Comparison of ENCODE assay signal across 8 mouse cellular contexts in genomic region chr16:18589804-18590790, GRCm38 (mm10). TPM values are rescaled to one million over a fixed set of nuclear protein-coding genes. Genes with fewer than 3 reads are reported as not detected.
DNase-seq lines count a peak whose midpoint lies in the region; ATAC-seq and TF ChIP-seq lines count a peak whose summit lies in the region.

Gene Tbx1 (minus strand): TSS chr16:18590671.

- peak within 1 kb of the TSS; percentile 36 for H3K4me3 ChIP-seq in kidney, embryonic 15.5 days (replicated peaks)
- H3K4me3 ChIP-seq in bone marrow, adult 2 months (replicated peaks; ENCODE audit: control insufficient read depth, low read depth, low read length): peak within 1 kb of the TSS; percentile 50
- peak within 1 kb of the TSS; percentile 17 for H3K4me3 ChIP-seq in hindbrain, embryonic 14.5 days (replicated peaks; ENCODE audit: low read length)

- no peak within 1 kb of the TSS for H3K9ac ChIP-seq in kidney, embryonic 15.5 days
- H3K9ac ChIP-seq in hindbrain, embryonic 14.5 days: no peak within 1 kb of the TSS

- ATAC-seq in kidney, embryonic 15.5 days (replicated peaks; ENCODE audit: low FRiP score): no peak
- no peak for ATAC-seq in hindbrain, embryonic 14.5 days (ENCODE audit: low FRiP score)
- ATAC-seq in megakaryocyte, adult 5-6 weeks (ENCODE audit: poor library complexity, severe bottlenecking): peak; percentile 72

- no peaks in the 10 kb centered on the region for H3K36me3 ChIP-seq in kidney, embryonic 15.5 days
- H3K36me3 ChIP-seq in hindbrain, embryonic 14.5 days (replicated peaks; ENCODE audit: control insufficient read depth, insufficient read depth): no peaks in the 10 kb centered on the region

- 4% methylated on average over 48 of the region's 48 CpGs for WGBS in kidney, embryonic 15.5 days
- WGBS in bone marrow, adult 2 months: 3% methylated on average over 48 of the region's 48 CpGs
- 2% methylated on average over 48 of the region's 48 CpGs for WGBS in hindbrain, embryonic 14.5 days

- H3K27me3 ChIP-seq in kidney, embryonic 15.5 days: peaks cover 97% of the 10 kb centered on the region
- peaks cover 75% of the 10 kb centered on the region for H3K27me3 ChIP-seq in hindbrain, embryonic 14.5 days (ENCODE audit: control insufficient read depth, insufficient read depth, low read length)

- no peak within 1 kb of the TSS for H3K27ac ChIP-seq in kidney, embryonic 15.5 days
- H3K27ac ChIP-seq in bone marrow, adult 2 months (ENCODE audit: control insufficient read depth, insufficient read depth, low read depth, low read length, poor library complexity): no peak within 1 kb of the TSS
- no peak within 1 kb of the TSS for H3K27ac ChIP-seq in hindbrain, embryonic 14.5 days

- H3K9me3 ChIP-seq in kidney, embryonic 15.5 days (replicated peaks): no peaks in the 10 kb centered on the region
- H3K9me3 ChIP-seq in hindbrain, embryonic 14.5 days (ENCODE audit: control insufficient read depth, low read length): no peaks in the 10 kb centered on the region

- DNase-seq in kidney, adult 9 months: no peak
- DNase-seq in hindbrain, embryonic 14.5 days (ENCODE audit: low spot score): no peak
- peak; percentile 21 to 27 for DNase-seq in thymus, adult 18-20 months
- no peak for DNase-seq in right cerebral cortex, postnatal 4 days
- DNase-seq in right cerebral cortex, postnatal 14 days: no peak

- H3K4me2 ChIP-seq in kidney, embryonic 15.5 days: peak within 1 kb of the TSS; percentile 56
- H3K4me2 ChIP-seq in hindbrain, embryonic 14.5 days (replicated peaks): peak within 1 kb of the TSS; percentile 35

- TF ChIP-seq POLR2A in bone marrow, adult 2 months (IDR thresholded peaks at IDR 0.05; ENCODE audit: borderline replicate concordance, control insufficient read depth, low read depth, low read length): no peak

- H3K4me1 ChIP-seq in kidney, embryonic 15.5 days: peaks cover 51% of the 10 kb centered on the region
- no peaks in the 10 kb centered on the region for H3K4me1 ChIP-seq in bone marrow, adult 2 months (ENCODE audit: control insufficient read depth, insufficient read depth, low read length)
- peaks cover 16% of the 10 kb centered on the region for H3K4me1 ChIP-seq in hindbrain, embryonic 14.5 days (replicated peaks; ENCODE audit: control insufficient read depth, insufficient read depth, low read length)

- TF ChIP-seq CTCF in bone marrow, adult 2 months (IDR thresholded peaks at IDR 0.05; ENCODE audit: control insufficient read depth, insufficient read depth, low read length): 0 out of 2 replicates have a peak, but pooled peaks have one; percentile 28

RNA-seq across cellular contexts. Expression of gene Tbx1, which starts in this region (rescaled TPM):
- 0.28 and 0.40 TPM in 2 replicates for polyA plus RNA-seq in kidney, embryonic 15.5 days (2015; fragmentation: Nextera tagmentation; extraction: Ambion mirVana)
- polyA plus RNA-seq in bone marrow, adult 2 months (2011; ENCODE audit: insufficient read depth, insufficient read length, low replicate concordance, missing spikeins): not detected in 2 replicates
- 0.94 and 1.2 TPM in 2 replicates for polyA plus RNA-seq in hindbrain, embryonic 14.5 days (2014; fragmentation: Nextera tagmentation; extraction: Ambion mirVana)
- not detected in 2 replicates for total RNA-seq in megakaryocyte, adult 5-6 weeks (2015)
- not detected in 2 replicates for total RNA-seq in megakaryocyte, adult 5-6 weeks (2017)

Comparison
In these comparisons a context has a peak if more than half of its experiments do, and no peak if none do; other contexts are left out.
1. Peak in ATAC-seq in megakaryocyte, adult 5-6 weeks; RNA of the gene not detected or under 1 TPM.
2. DNase-seq: peak in thymus, adult 18-20 months (2 of 2); none in kidney, adult 9 months (single experiment), hindbrain, embryonic 14.5 days (single experiment), right cerebral cortex, postnatal 4 days (single experiment) and right cerebral cortex, postnatal 14 days (single experiment).
3. Peak in every context shown above with its lines, with median percentiles within 50 percentile points of each other: H3K4me3 ChIP-seq.